Mouse (Mus musculus): ENCODE results near the gene Fam25c.

DNA sequence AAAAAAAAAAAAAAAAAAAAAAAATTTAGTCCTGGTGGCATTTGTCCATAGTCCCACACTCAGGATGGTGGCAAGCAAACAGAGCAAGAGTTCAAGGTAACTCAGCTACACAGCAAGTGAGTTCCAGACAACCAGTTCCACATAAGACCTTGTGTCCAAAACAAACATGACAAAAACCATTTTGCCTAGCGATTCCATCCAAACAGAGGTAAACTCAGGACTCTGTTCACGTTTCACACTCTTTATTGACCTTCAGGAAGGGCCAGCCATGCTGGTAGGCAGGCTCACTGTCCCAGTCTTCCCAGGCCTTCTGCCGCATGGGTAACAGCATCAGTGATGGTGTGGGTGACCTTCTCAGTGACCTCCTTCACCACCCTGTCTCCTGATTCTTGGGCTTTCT is 3.6 kb downstream of the Fam25c start:
- TF ChIP-seq CTCF (IDR thresholded peaks at IDR 0.05; ENCODE audit: low read depth, low read length), result no peak
- TF ChIP-seq EP300 (IDR thresholded peaks at IDR 0.05; ENCODE audit: insufficient read depth, low read depth, low read length), result no peak
- TF ChIP-seq POLR2A (IDR thresholded peaks at IDR 0.05; ENCODE audit: insufficient read depth, low read length), result no peak

All from ES-Bruce4 (cell line).